Mouse (Mus musculus) brain, embryonic 14.5 days (tissue): ENCODE measurements around the gene Bmp6.

Source experiments
- CTCF ChIP-seq: fragments of 200-500 bp; IDR thresholded peaks from 2 replicates; pipeline ENCODE4 v1.5.1; 2012; ENCODE audit warnings: inconsistent platforms, mild to moderate bottlenecking, moderate library complexity, borderline replicate concordance; ENCODE audit not compliant: insufficient read depth, insufficient read length; ENCODE audit errors: extremely low read depth
- POLR2A ChIP-seq: fragments of 200-500 bp; IDR thresholded peaks from 2 replicates; pipeline ENCODE4 v1.6.1; 2012; ENCODE audit warnings: mild to moderate bottlenecking, inconsistent platforms, borderline replicate concordance; ENCODE audit not compliant: poor library complexity, insufficient read depth, insufficient read length, severe bottlenecking; ENCODE audit errors: extremely low read depth

- no peak for TF ChIP-seq CTCF
- no peak for TF ChIP-seq POLR2A
Observed at GRCm38 (mm10) chr13:38516582-38516981, 171.7 kb downstream of the Bmp6 start.
